Comparison of ENCODE assay signal across 17 mouse cellular contexts in the genomic region with DNA sequence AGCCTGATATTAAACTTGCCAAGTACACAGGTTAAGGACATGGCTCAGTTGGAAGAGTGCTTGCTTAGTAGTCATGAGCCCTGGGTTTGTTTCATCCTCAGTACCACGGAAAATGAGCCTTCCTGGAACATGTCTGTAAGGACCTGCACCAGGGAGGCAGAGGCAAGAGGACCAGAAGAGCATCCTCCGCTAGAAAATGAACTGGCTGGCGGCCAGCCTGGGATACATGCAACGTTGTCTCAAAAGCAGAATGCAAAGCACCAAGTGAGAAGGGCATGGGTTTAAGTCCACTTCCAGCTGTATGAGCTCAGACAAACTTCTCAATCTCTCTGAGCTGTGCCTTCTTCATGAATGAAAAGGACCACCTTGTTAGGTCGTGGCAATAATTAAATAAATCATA. TPM values are rescaled to one million over a fixed set of nuclear protein-coding genes. Genes with fewer than 3 reads are reported as not detected.
"Had no signal": no experiment of that assay in that cellular context is flagged by ENCODE, and none has a peak within 500 bp of the region (broad histone marks: within the 10 kb centered on the region; RNA-seq: fewer than 3 reads in every experiment).

No protein-coding gene starts in this region.

- ATAC-seq: liver, postnatal 0 days; midbrain, embryonic 15.5 days had no signal

- H3K27me3 ChIP-seq: kidney, embryonic 15.5 days; limb, embryonic 12.5 days; liver, embryonic 13.5 days; megakaryocyte, embryonic 14.5 days; midbrain, embryonic 15.5 days; neural tube, embryonic 12.5 days had no signal

- H3K27ac ChIP-seq: left cerebral cortex, adult 2 months; limb, embryonic 12.5 days; liver, embryonic 13.5 days; macrophage; midbrain, embryonic 15.5 days; neural tube, embryonic 12.5 days had no signal

- H3K36me3 ChIP-seq: kidney, embryonic 15.5 days; limb, embryonic 12.5 days; liver, embryonic 13.5 days; midbrain, embryonic 15.5 days; neural tube, embryonic 12.5 days had no signal

- H3K4me2 ChIP-seq: kidney, embryonic 15.5 days; limb, embryonic 12.5 days; liver, embryonic 13.5 days; midbrain, embryonic 11.5 days; midbrain, embryonic 15.5 days; neural tube, embryonic 12.5 days had no signal

- H3K4me3 ChIP-seq: kidney, embryonic 15.5 days; left cerebral cortex, adult 2 months; limb, embryonic 12.5 days; liver, embryonic 13.5 days; megakaryocyte, embryonic 14.5 days; midbrain, embryonic 15.5 days; neural tube, embryonic 12.5 days had no signal

- H3K9ac ChIP-seq: kidney, embryonic 15.5 days; limb, embryonic 12.5 days; liver, embryonic 13.5 days; liver, postnatal 0 days; midbrain, embryonic 15.5 days; neural tube, embryonic 12.5 days had no signal

- DNase-seq: kidney, adult 2 months; kidney, postnatal 14 days; liver; liver, embryonic 13.5 days; liver, postnatal 0 days; right cerebral cortex, postnatal 4 days; thymus, adult 18-20 months; thymus, postnatal 14 days had no signal

- H3K9me3 ChIP-seq: kidney, embryonic 15.5 days; limb, embryonic 12.5 days; liver, embryonic 13.5 days; midbrain, embryonic 15.5 days; neural tube, embryonic 12.5 days had no signal

- H3K4me1 ChIP-seq: liver, embryonic 13.5 days; megakaryocyte, embryonic 14.5 days; midbrain, embryonic 15.5 days; neural tube, embryonic 12.5 days had no signal

RNA-seq across cellular contexts. Expression of gene Arhgap28, which starts 49.0 kb away (rescaled TPM):
- total RNA-seq: monocyte, adult 5-6 weeks had no signal
